Mouse (Mus musculus) bone marrow, adult 2 months (tissue): ENCODE results near the gene Ssmem1.

Experiments used
- CTCF ChIP-seq: fragments of 200-500 bp; IDR thresholded peaks from 2 replicates; pipeline ENCODE4 v1.5.1; 2011; ENCODE audit warnings: low read length, control low read depth; ENCODE audit not compliant: control insufficient read depth, insufficient read depth
- POLR2A ChIP-seq: fragments of 200-500 bp; IDR thresholded peaks from 2 replicates; pipeline ENCODE4 v1.6.1; 2011; ENCODE audit warnings: low read depth, mild to moderate bottlenecking, control low read depth, low read length, borderline replicate concordance; ENCODE audit not compliant: control insufficient read depth

DNA sequence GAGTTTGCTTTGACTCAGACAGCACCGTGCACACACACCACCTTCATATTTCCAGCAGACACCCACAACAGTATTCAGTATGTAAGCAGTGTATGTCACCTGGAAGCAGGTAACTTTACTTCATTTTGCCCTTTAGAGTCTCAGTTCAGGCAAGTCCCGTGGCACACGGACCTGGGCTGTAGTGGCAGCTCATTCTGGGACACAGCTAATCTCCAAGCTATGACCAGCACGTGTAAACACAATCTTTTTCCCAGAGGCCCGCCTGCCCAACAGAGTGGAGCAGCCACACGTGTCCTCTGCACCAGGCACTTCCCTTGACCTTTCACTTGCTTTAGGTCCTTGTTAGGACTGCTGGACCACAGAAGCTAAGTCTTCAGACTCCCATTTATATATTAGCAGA lies 23.1 kb upstream of the Ssmem1 start:
- TF ChIP-seq CTCF: no peak
- no peak for TF ChIP-seq POLR2A
